Mouse (Mus musculus): ENCODE results near the gene Setd6. TPM values are rescaled to one million over a fixed set of nuclear protein-coding genes. Genes with fewer than 3 reads are reported as not detected.

Gene Setd6
- polyA plus RNA-seq, 1 experiment from 2014 or later, result 31.7 TPM

Small RNA genes within 50 kb of the gene (microRNA-seq; reads per million reads assigned to microRNA genes)
- gene Mir7073, result 1.5 reads per million

Other genes starting within 250 kb of the Setd6 start
- gene Csnk2a2, start 225.8 kb upstream of the Setd6 start, polyA plus RNA-seq (2014; fragmentation: Nextera tagmentation; extraction: Ambion mirVana), result 15.8 and 16.1 TPM in 2 replicates
- 3.1 and 3.4 TPM in 2 replicates for gene Ccdc113, start 181.8 kb upstream of the Setd6 start, polyA plus RNA-seq (2014; fragmentation: Nextera tagmentation; extraction: Ambion mirVana)
- gene Prss54, start 139.5 kb upstream of the Setd6 start, polyA plus RNA-seq (2014; fragmentation: Nextera tagmentation; extraction: Ambion mirVana), result not detected in 2 replicates
- 7.8 and 7.9 TPM in 2 replicates for gene Gins3, start 82.4 kb upstream of the Setd6 start, polyA plus RNA-seq (2014; fragmentation: Nextera tagmentation; extraction: Ambion mirVana)
- gene Ndrg4, start 38.9 kb upstream of the Setd6 start, polyA plus RNA-seq (2014; fragmentation: Nextera tagmentation; extraction: Ambion mirVana), result 397 and 490 TPM in 2 replicates
- gene Cnot1, start 91.6 kb downstream of the Setd6 start, polyA plus RNA-seq (2014; fragmentation: Nextera tagmentation; extraction: Ambion mirVana), result 61.9 and 70.5 TPM in 2 replicates
- 259 and 266 TPM in 2 replicates for gene Sap18b, start 109.5 kb downstream of the Setd6 start, polyA plus RNA-seq (2014; fragmentation: Nextera tagmentation; extraction: Ambion mirVana)
- gene Slc38a7, start 137.7 kb downstream of the Setd6 start, polyA plus RNA-seq (2014; fragmentation: Nextera tagmentation; extraction: Ambion mirVana), result 22.9 and 26.7 TPM in 2 replicates
- gene Got2, start 172.7 kb downstream of the Setd6 start, polyA plus RNA-seq (2014; fragmentation: Nextera tagmentation; extraction: Ambion mirVana), result 90.5 and 102 TPM in 2 replicates